In genomic region chr11:92889693-92890454, GRCm38 (mm10) we compare ENCODE assay signal across 9 mouse cellular contexts.
DNase-seq lines count a peak whose midpoint lies in the region; ATAC-seq lines count a peak whose summit lies in the region.
"Had no signal": no experiment of that assay in that cellular context is flagged by ENCODE, and none has a peak within 500 bp of the region (broad histone marks: within the 10 kb centered on the region; RNA-seq: fewer than 3 reads in every experiment).

No protein-coding gene starts in this region.

- 49% methylated on average over 8 of the region's 8 CpGs for WGBS in forebrain, embryonic 15.5 days
- 51% methylated on average over 8 of the region's 8 CpGs for WGBS in kidney, embryonic 15.5 days
- WGBS in liver, embryonic 11.5 days: 53% methylated on average over 8 of the region's 8 CpGs

- H3K4me2 ChIP-seq in forebrain, embryonic 15.5 days (replicated peaks): no peak overlapping the region
- H3K4me2 ChIP-seq in kidney, embryonic 15.5 days: no peak overlapping the region
- H3K4me2 ChIP-seq in liver, embryonic 11.5 days: no peak overlapping the region
- H3K4me2 ChIP-seq: embryonic facial prominence, embryonic 13.5 days had no signal

- H3K9ac ChIP-seq in forebrain, embryonic 15.5 days (replicated peaks): no peak overlapping the region
- no peak overlapping the region for H3K9ac ChIP-seq in kidney, embryonic 15.5 days
- H3K9ac ChIP-seq in liver, embryonic 11.5 days (ENCODE audit: low read depth, low read length): no peak overlapping the region
- H3K9ac ChIP-seq: embryonic facial prominence, embryonic 13.5 days had no signal

- ATAC-seq in forebrain, embryonic 15.5 days (replicated peaks): peak; percentile 66; the same call in 1 of the 2 replicates
- ATAC-seq in kidney, embryonic 15.5 days (replicated peaks; ENCODE audit: low FRiP score): peak; percentile 80; the same call in 1 of the 2 replicates
- 0 out of 2 replicates have a peak, but pooled peaks have one; percentile 36 for ATAC-seq in liver, embryonic 11.5 days (replicated peaks; ENCODE audit: low FRiP score)

- peak; percentile 43 for DNase-seq in ovary, adult 18-20 months (ENCODE audit: low spot score)
- DNase-seq in ovary, postnatal 10 days (ENCODE audit: low spot score): no peak
- DNase-seq in c-Kit-positive CD71-negative TER-119-negative erythroid progenitor cells, embryonic 14.5 days (ENCODE audit: low read depth): peak; percentile 6
- no peak for DNase-seq in liver, embryonic 11.5 days (ENCODE audit: low spot score)
- DNase-seq in right cerebral cortex, adult 2 months (ENCODE audit: low spot score in 2 of 2): peak; percentile 43 to 45
- no peak for DNase-seq in thymus, postnatal 14 days

- no peak overlapping the region for H3K27ac ChIP-seq in forebrain, embryonic 15.5 days (replicated peaks)
- no peak overlapping the region for H3K27ac ChIP-seq in kidney, embryonic 15.5 days
- no peak overlapping the region for H3K27ac ChIP-seq in liver, embryonic 11.5 days (ENCODE audit: low read depth, low read length)
- H3K27ac ChIP-seq: embryonic facial prominence, embryonic 13.5 days had no signal

- H3K9me3 ChIP-seq in forebrain, embryonic 15.5 days: no peaks in the 10 kb centered on the region
- no peaks in the 10 kb centered on the region for H3K9me3 ChIP-seq in kidney, embryonic 15.5 days (replicated peaks)
- no peaks in the 10 kb centered on the region for H3K9me3 ChIP-seq in liver, embryonic 11.5 days (ENCODE audit: control insufficient read depth, low read length)
- H3K9me3 ChIP-seq: embryonic facial prominence, embryonic 13.5 days had no signal

- no peaks in the 10 kb centered on the region for H3K27me3 ChIP-seq in forebrain, embryonic 15.5 days
- no peaks in the 10 kb centered on the region for H3K27me3 ChIP-seq in kidney, embryonic 15.5 days
- no peaks in the 10 kb centered on the region for H3K27me3 ChIP-seq in liver, embryonic 11.5 days (replicated peaks; ENCODE audit: control insufficient read depth, insufficient read depth, low read length)
- H3K27me3 ChIP-seq: embryonic facial prominence, embryonic 13.5 days had no signal

- H3K4me1 ChIP-seq in forebrain, embryonic 15.5 days: no peaks in the 10 kb centered on the region
- H3K4me1 ChIP-seq in kidney, embryonic 15.5 days: no peaks in the 10 kb centered on the region
- no peaks in the 10 kb centered on the region for H3K4me1 ChIP-seq in liver, embryonic 11.5 days (replicated peaks; ENCODE audit: control insufficient read depth, insufficient read depth, low read length)
- H3K4me1 ChIP-seq: embryonic facial prominence, embryonic 13.5 days had no signal

- H3K36me3 ChIP-seq in forebrain, embryonic 15.5 days: no peaks in the 10 kb centered on the region
- H3K36me3 ChIP-seq in kidney, embryonic 15.5 days: no peaks in the 10 kb centered on the region
- no peaks in the 10 kb centered on the region for H3K36me3 ChIP-seq in liver, embryonic 11.5 days (ENCODE audit: control insufficient read depth, insufficient read depth, low read length)
- H3K36me3 ChIP-seq: embryonic facial prominence, embryonic 13.5 days had no signal

- H3K4me3 ChIP-seq in forebrain, embryonic 15.5 days: no peak overlapping the region
- no peak overlapping the region for H3K4me3 ChIP-seq in kidney, embryonic 15.5 days (replicated peaks)
- H3K4me3 ChIP-seq in liver, embryonic 11.5 days (ENCODE audit: low read depth, low read length): no peak overlapping the region
- H3K4me3 ChIP-seq: embryonic facial prominence, embryonic 13.5 days had no signal

Comparison
In these comparisons a context has a peak if more than half of its experiments do, and no peak if none do; other contexts are left out.
1. DNase-seq: peak in ovary, adult 18-20 months (single experiment), c-Kit-positive CD71-negative TER-119-negative erythroid progenitor cells, embryonic 14.5 days (single experiment) and right cerebral cortex, adult 2 months (2 of 2); none in ovary, postnatal 10 days (single experiment), liver, embryonic 11.5 days (single experiment) and thymus, postnatal 14 days (single experiment).
2. Peak in every context shown above with its lines, with median percentiles within 50 percentile points of each other: ATAC-seq.